Mouse (Mus musculus) midbrain, embryonic 15.5 days (tissue): ENCODE results near the gene Rabgap1l. TPM values are rescaled to one million over a fixed set of nuclear protein-coding genes. Genes with fewer than 3 reads are reported as not detected.

Source experiments
- microRNA counts: library from miRNA; unstranded; fragments of <30 nt; microRNA quantifications from one replicate; lab custom pipeline; 2016
- microRNA-seq: library from miRNA; unstranded; fragments of <30 nt; microRNA quantifications from one replicate; pipeline ENCODE4, GENCODE M21; 2016
- polyA plus RNA-seq: library from polyadenylated mRNA; unstranded; fragments of >200 nt; fragmentation: Nextera tagmentation; extraction: Ambion mirVana; gene quantifications from 2 replicates; pipeline ENCODE4 v1.2.1, GENCODE M21; 2015

Rabgap1l gene
- polyA plus RNA-seq, 1 experiment from 2014 or later, result 38.3 TPM

MicroRNAs within 50 kb of the gene (microRNA counts, 519-probe panel; counts per million panel counts)
- microRNA mmu-miR-1927 (lab: Ali Mortazavi, UCI), result 1,229 counts per million, percentile 3 among the panel's probes with 10 or more counts

Small RNAs within 50 kb of the gene (microRNA-seq; reads per million reads assigned to microRNA genes)
- gene Mir1927, result 3.5 reads per million, percentile 16 among the genes with 10 or more reads in this experiment

Other genes starting within 250 kb of the Rabgap1l start
- 7.6 and 8.0 TPM in 2 replicates for gene Rc3h1, start 113.2 kb upstream of the Rabgap1l start, polyA plus RNA-seq
- gene Serpinc1, start 185.4 kb upstream of the Rabgap1l start, polyA plus RNA-seq, result 3.9 and 4.4 TPM in 2 replicates
- gene Zbtb37, start 241.6 kb upstream of the Rabgap1l start, polyA plus RNA-seq, result 14.1 and 15.3 TPM in 2 replicates